Mouse (Mus musculus) layer of hippocampus, adult 2 months (tissue): ENCODE results near the gene Mrpl2. TPM values are rescaled to one million over a fixed set of nuclear protein-coding genes. Genes with fewer than 3 reads are reported as not detected.

Experiments
- DNase-seq, 2 experiments: peaks; one replicate each; pipeline ENCODE4 v3.0.0; 2022; ENCODE audit warnings: low spot score in 2 of 2
- H3K27ac ChIP-seq: fragments of 200-600 bp; 2 replicates; pipeline ENCODE4 v1.8.1; 2022
- H3K4me3 ChIP-seq: fragments of 200-600 bp; 2 replicates; pipeline ENCODE4 v1.8.1; 2022; ENCODE audit warnings: mild to moderate bottlenecking
- CTCF ChIP-seq: fragments of 200-600 bp; conservative IDR thresholded peaks from 2 replicates; pipeline ENCODE4 v1.8.1; 2022; ENCODE audit warnings: antibody characterized with exemption, mild to moderate bottlenecking, moderate library complexity
- total RNA-seq, 2 experiments: library from RNA; stranded (reverse); gene quantifications; 2 replicates each; pipeline ENCODE4 v1.2.3; 2021

Mrpl2 gene
- total RNA-seq, 2 experiments from 2014 or later: 52.2 to 53.5 TPM

- TF ChIP-seq CTCF: no peak
- Histone ChIP-seq H3K27ac (no peak overlapping the region), H3K4me3 (no peak overlapping the region)
- DNase-seq: no peak
These were observed 28.2 kb upstream of the Mrpl2 start for GRCm38 (mm10) chr17:46617799-46618198.

- 0 out of 2 replicates have a peak overlapping the region, but pooled peaks have one; percentile 7 for H3K27ac ChIP-seq
- no peak for DNase-seq
- H3K4me3 ChIP-seq: no peak overlapping the region
- no peak for TF ChIP-seq CTCF
These were observed 27.6 kb upstream of the Mrpl2 start for GRCm38 (mm10) chr17:46618394-46618768.

GRCm38 (mm10) chr17:46618769-46619682 is 27.0 kb upstream of the Mrpl2 start:
- TF ChIP-seq CTCF: no peak
- peak overlapping the region; percentile 32; the same call in 1 of the 2 replicates for H3K27ac ChIP-seq
- no peak for DNase-seq
- no peak overlapping the region for H3K4me3 ChIP-seq

- H3K4me3 ChIP-seq: no peak overlapping the region
- H3K27ac ChIP-seq: 0 out of 2 replicates have a peak overlapping the region, but pooled peaks have one; percentile 32
- DNase-seq: no peak
- no peak for TF ChIP-seq CTCF
These were observed 26.2 kb upstream of the Mrpl2 start for GRCm38 (mm10) chr17:46619683-46620357.

GRCm38 (mm10) chr17:46621324-46621723 is 24.7 kb upstream of the Mrpl2 start:
- peak overlapping the region; percentile 55; the same call in 1 of the 2 replicates for H3K27ac ChIP-seq
- H3K4me3 ChIP-seq: no peak overlapping the region; the same call in 1 of the 2 replicates
- no peak for TF ChIP-seq CTCF

GRCm38 (mm10) chr17:46622269-46622668 is 23.8 kb upstream of the Mrpl2 start:
- H3K27ac ChIP-seq: no peak overlapping the region
- no peak for TF ChIP-seq CTCF
- no peak overlapping the region for H3K4me3 ChIP-seq
- DNase-seq: no peak

More at GRCm38 (mm10) chr17:46621324-46621723, 24.7 kb upstream of the Mrpl2 start:
- peak; percentile 55 to 61 for DNase-seq

GRCm38 (mm10) chr17:46623819-46624557 is 22.0 kb upstream of the Mrpl2 start:
- peak; percentile 29 for TF ChIP-seq CTCF
- no peak overlapping the region for H3K4me3 ChIP-seq
- H3K27ac ChIP-seq: no peak overlapping the region
- no peak for DNase-seq

GRCm38 (mm10) chr17:46624598-46624997 is 21.4 kb upstream of the Mrpl2 start:
- TF ChIP-seq CTCF: no peak
- H3K27ac ChIP-seq: no peak overlapping the region
- H3K4me3 ChIP-seq: no peak overlapping the region
- DNase-seq: no peak

GRCm38 (mm10) chr17:46627409-46627808 is 18.6 kb upstream of the Mrpl2 start:
- no peak for TF ChIP-seq CTCF
- H3K27ac ChIP-seq: no peak overlapping the region
- no peak overlapping the region for H3K4me3 ChIP-seq
- DNase-seq: no peak

GRCm38 (mm10) chr17:46628471-46628790 is 17.6 kb upstream of the Mrpl2 start:
- Histone ChIP-seq H3K27ac (peak overlapping the region; percentile 82), H3K4me3 (peak overlapping the region; percentile 83)
- no peak for DNase-seq
- no peak for TF ChIP-seq CTCF

- peak within 1 kb of the TSS; percentile 83 for H3K4me3 ChIP-seq
- peak within 1 kb of the TSS; percentile 82 for H3K27ac ChIP-seq
- DNase-seq: peak; percentile 65 to 75
- TF ChIP-seq CTCF: no peak
These were observed 17.0 kb upstream of the Mrpl2 start, which contains the start of gene Ptk7 for GRCm38 (mm10) chr17:46628791-46629684. Gene Ptk7, minus strand, starts transcription at chr17:46629504.
